Mouse (Mus musculus) limb, embryonic 15.5 days (tissue): Measurements from ENCODE around the gene Tmem150a. TPM values are rescaled to one million over a fixed set of nuclear protein-coding genes. Genes with fewer than 3 reads are reported as not detected.
A peak's percentile ranks its signal among the peaks of the same experiment; 100 is the strongest.

Experiments used
- ATAC-seq: fragments of 200-750 bp; cut with Nextera tagmentation; 2 replicates; pipeline ENCODE4 v1.8.0; 2017; ENCODE audit warnings: low read depth, moderate TSS enrichment; ENCODE audit not compliant: insufficient number of reproducible peaks, low FRiP score, low TSS enrichment
- H3K27ac ChIP-seq: fragments of 300-500 bp; sonication (generic); 2 replicates; pipeline ENCODE4 v1.5.1; 2015; ENCODE audit warnings: moderate library complexity, mild to moderate bottlenecking, inconsistent platforms
- H3K27me3 ChIP-seq: fragments of 300-500 bp; sonication (generic); 2 replicates; pipeline ENCODE4 v1.6.1; 2015; ENCODE audit warnings: inconsistent platforms
- H3K36me3 ChIP-seq: fragments of 300-500 bp; sonication (generic); 2 replicates; pipeline ENCODE4 v1.6.1; 2015; ENCODE audit warnings: inconsistent platforms
- H3K4me1 ChIP-seq: fragments of 300-500 bp; sonication (generic); 2 replicates; pipeline ENCODE4 v1.6.1; 2015; ENCODE audit warnings: inconsistent platforms
- H3K4me2 ChIP-seq: fragments of 300-500 bp; sonication (generic); 2 replicates; pipeline ENCODE4 v1.6.1; 2015; ENCODE audit warnings: mild to moderate bottlenecking, inconsistent platforms
- H3K4me3 ChIP-seq: fragments of 300-500 bp; sonication (generic); 2 replicates; pipeline ENCODE4 v1.5.1; 2015; ENCODE audit warnings: mild to moderate bottlenecking, inconsistent platforms
- H3K9ac ChIP-seq: fragments of 300-500 bp; sonication (generic); 2 replicates; pipeline ENCODE4 v1.6.1; 2015; ENCODE audit warnings: inconsistent platforms
- H3K9me3 ChIP-seq: fragments of 300-500 bp; sonication (generic); 2 replicates; pipeline ENCODE4 v1.6.1; 2016; ENCODE audit warnings: inconsistent platforms
- WGBS: fragments of 180-500 bp; shearing (Covaris S2); methylation state at CpG from one replicate; pipeline ENCODE4 v1.1.7; 2015; 5-methylcytosine and 5-hydroxymethylcytosine counted together
- polyA plus RNA-seq: library from polyadenylated mRNA; unstranded; fragments of >200 nt; fragmentation: Nextera tagmentation; extraction: Ambion mirVana; gene quantifications from 2 replicates; pipeline ENCODE4 v1.2.1, GENCODE M21; 2015

Gene Tmem150a
- polyA plus RNA-seq, 1 experiment from 2014 or later = 12.6 TPM

DNA sequence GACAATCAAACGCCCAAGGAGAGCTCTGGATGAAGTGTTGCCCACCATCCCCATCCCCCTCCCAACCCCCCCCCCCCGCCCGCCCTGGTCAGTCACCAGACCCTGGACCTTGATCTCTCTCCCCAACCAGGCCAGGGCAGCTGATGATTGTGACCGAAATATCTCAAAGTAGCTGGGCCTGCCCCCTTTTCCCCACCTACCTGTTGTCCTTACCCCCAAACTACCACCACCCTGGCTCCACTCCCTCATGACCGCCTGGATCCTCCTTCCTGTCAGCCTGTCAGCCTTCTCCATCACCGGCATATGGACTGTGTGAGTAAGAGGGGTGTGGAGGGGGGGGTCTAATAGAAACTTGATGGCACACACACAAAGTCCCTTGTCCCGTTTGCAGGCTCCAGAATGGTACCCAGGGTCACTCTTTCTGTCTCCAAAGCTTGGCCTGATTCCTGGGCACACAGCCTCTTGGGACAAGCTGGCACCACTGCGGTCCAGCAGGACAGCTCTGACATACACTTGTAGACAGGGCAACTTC lies 820 bp downstream of the Tmem150a start:
- no peak overlapping the region for H3K27ac ChIP-seq

GRCm38 (mm10) chr6:72357164-72358079 lies 2.2 kb downstream of the Tmem150a start:
- Histone ChIP-seq H3K36me3 (peaks cover 28% of the 10 kb centered on the region), H3K27ac (no peak overlapping the region), H3K9ac (no peak overlapping the region), H3K4me2 (no peak overlapping the region), H3K27me3 (no peaks in the 10 kb centered on the region), H3K9me3 (no peaks in the 10 kb centered on the region), H3K4me3 (no peak overlapping the region), H3K4me1 (peaks cover 63% of the 10 kb centered on the region)
- 33% methylated on average over 5 of the region's 5 CpGs for WGBS
- no peak for ATAC-seq

More for the DNA sequence above, 820 bp downstream of the Tmem150a start:
- H3K9ac ChIP-seq = peak overlapping the region; percentile 56
- H3K9me3 ChIP-seq = no peaks in the 10 kb centered on the region
- H3K4me2 ChIP-seq = peak overlapping the region; percentile 94
- ATAC-seq = no peak
- 33% methylated on average over 8 of the region's 8 CpGs for WGBS
- H3K4me1 ChIP-seq = peaks cover 60% of the 10 kb centered on the region
- H3K4me3 ChIP-seq = peak overlapping the region; percentile 65
- H3K27me3 ChIP-seq = no peaks in the 10 kb centered on the region
- peaks cover 30% of the 10 kb centered on the region for H3K36me3 ChIP-seq

DNA sequence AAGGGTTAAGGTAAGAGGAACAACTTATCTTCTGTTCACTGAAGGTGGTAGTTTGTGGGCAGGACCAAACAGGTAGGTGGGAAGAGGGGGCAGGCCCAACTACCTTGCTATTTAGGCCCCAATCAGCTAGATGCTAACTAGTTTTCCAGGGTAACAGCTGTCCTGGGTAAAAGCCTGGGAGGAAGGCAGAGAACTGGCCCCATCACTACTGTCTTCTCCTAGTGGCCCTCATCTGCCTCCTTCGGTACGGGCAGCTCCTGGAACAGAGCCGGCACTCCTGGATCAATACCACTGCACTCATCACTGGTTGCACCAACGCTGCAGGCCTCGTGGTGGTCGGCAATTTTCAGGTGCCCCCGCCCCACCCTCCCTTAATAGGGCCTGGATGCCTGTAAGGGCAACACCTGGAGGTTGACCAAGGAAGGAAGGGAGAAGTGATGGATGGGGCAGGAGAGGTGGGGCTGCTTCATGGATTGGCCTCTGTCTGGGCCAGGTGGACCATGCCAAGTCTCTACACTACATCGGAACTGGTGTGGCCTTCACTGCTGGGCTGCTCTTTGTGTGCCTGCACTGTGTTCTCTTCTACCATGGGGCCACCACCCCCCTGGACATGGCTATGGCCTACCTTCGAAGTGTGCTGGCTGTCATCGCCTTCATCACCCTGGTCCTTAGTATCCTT lies 3.0 kb downstream of the Tmem150a start:
- 85% methylated on average over 10 of the region's 10 CpGs for WGBS
- no peak overlapping the region for H3K4me3 ChIP-seq
- no peak overlapping the region for H3K9ac ChIP-seq
- H3K4me2 ChIP-seq = no peak overlapping the region
- H3K36me3 ChIP-seq = peaks cover 28% of the 10 kb centered on the region
- no peaks in the 10 kb centered on the region for H3K9me3 ChIP-seq
- no peak overlapping the region for H3K27ac ChIP-seq
- ATAC-seq = no peak
- peaks cover 59% of the 10 kb centered on the region for H3K4me1 ChIP-seq
- no peaks in the 10 kb centered on the region for H3K27me3 ChIP-seq

- no peak overlapping the region for H3K27ac ChIP-seq
- WGBS = 57% methylated on average over 2 of the region's 2 CpGs
Observed at GRCm38 (mm10) chr6:72359343-72359742, 4.1 kb downstream of the Tmem150a start.

GRCm38 (mm10) chr6:72359891-72360598 lies 4.8 kb downstream of the Tmem150a start:
- no peak overlapping the region for H3K4me3 ChIP-seq
- H3K9me3 ChIP-seq = no peaks in the 10 kb centered on the region
- no peak for ATAC-seq
- H3K4me1 ChIP-seq = peaks cover 50% of the 10 kb centered on the region
- H3K27ac ChIP-seq = no peak overlapping the region
- no peak overlapping the region for H3K9ac ChIP-seq
- peaks cover 28% of the 10 kb centered on the region for H3K36me3 ChIP-seq
- H3K4me2 ChIP-seq = no peak overlapping the region
- no peaks in the 10 kb centered on the region for H3K27me3 ChIP-seq
- WGBS = 78% methylated on average over 11 of the region's 11 CpGs

More at GRCm38 (mm10) chr6:72359343-72359742, 4.1 kb downstream of the Tmem150a start:
- no peak overlapping the region for H3K4me2 ChIP-seq
- no peaks in the 10 kb centered on the region for H3K27me3 ChIP-seq
- H3K9ac ChIP-seq = no peak overlapping the region
- H3K4me1 ChIP-seq = peaks cover 57% of the 10 kb centered on the region
- no peaks in the 10 kb centered on the region for H3K9me3 ChIP-seq
- H3K4me3 ChIP-seq = no peak overlapping the region
- ATAC-seq = no peak
- H3K36me3 ChIP-seq = peaks cover 28% of the 10 kb centered on the region

- Histone ChIP-seq H3K9ac (no peak overlapping the region), H3K9me3 (no peaks in the 10 kb centered on the region), H3K4me3 (no peak overlapping the region), H3K27ac (no peak overlapping the region), H3K4me2 (no peak overlapping the region), H3K27me3 (no peaks in the 10 kb centered on the region), H3K4me1 (peaks cover 45% of the 10 kb centered on the region), H3K36me3 (peaks cover 28% of the 10 kb centered on the region)
- 81% methylated on average over 7 of the region's 7 CpGs for WGBS
- ATAC-seq = no peak
Observed at GRCm38 (mm10) chr6:72360599-72360935, 5.3 kb downstream of the Tmem150a start.

GRCm38 (mm10) chr6:72361121-72361551 lies 5.9 kb downstream of the Tmem150a start:
- H3K9me3 ChIP-seq = no peaks in the 10 kb centered on the region
- H3K27ac ChIP-seq = no peak overlapping the region
- H3K9ac ChIP-seq = no peak overlapping the region
- peaks cover 39% of the 10 kb centered on the region for H3K4me1 ChIP-seq
- no peaks in the 10 kb centered on the region for H3K27me3 ChIP-seq
- ATAC-seq = no peak
- H3K4me3 ChIP-seq = peak overlapping the region; percentile 59
- H3K4me2 ChIP-seq = peak overlapping the region; percentile 72
- WGBS = 65% methylated on average over 5 of the region's 5 CpGs
- peaks cover 28% of the 10 kb centered on the region for H3K36me3 ChIP-seq

DNA sequence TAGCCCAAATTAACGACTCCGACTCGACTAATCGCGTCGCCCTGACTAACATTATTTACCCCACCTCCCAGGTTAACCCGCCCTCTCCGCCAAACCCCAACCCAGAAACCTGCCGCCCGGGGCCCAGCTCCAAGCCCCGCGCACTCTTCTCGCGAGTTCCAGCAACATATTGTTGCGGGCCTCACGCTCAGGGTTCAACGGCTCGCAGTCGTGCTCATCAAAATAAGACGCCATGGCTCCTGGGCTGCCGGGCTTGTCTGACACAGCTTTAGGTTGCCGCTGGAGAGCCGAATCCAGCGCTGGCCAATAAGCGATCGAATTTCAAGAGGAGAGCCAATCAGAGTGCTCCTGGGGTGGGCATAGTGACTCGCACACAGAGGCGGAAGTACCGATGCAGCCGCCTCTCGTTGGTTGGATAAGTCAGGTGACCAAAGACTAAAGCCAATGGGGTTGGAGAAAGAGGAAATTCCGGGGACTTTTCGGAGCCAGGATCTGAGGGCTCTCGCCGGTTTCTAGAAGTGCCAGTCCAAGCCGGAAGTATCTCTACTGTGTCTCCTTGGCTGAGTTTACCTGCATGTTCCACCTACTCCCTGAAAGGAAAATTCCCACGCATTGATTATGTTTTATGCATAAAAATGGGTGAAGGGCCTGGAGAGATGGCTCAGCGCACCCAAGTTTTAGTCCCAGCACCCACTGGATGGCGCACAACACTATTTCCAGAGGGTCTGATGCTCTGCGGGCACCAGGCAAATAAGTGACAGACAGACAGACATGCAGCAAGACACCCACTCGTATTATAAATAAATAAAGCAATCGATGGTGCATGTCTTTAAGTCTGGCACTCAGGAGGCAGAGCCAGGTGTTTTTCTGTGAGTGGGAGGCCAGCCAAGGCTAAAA lies 7.1 kb downstream of the Tmem150a start:
- peak overlapping the region; percentile 55 for H3K9ac ChIP-seq
- WGBS = under 1% methylated on average over 42 of the region's 42 CpGs
- no peaks in the 10 kb centered on the region for H3K27me3 ChIP-seq
- peak overlapping the region; percentile 59 for H3K4me3 ChIP-seq
- H3K4me2 ChIP-seq = peak overlapping the region; percentile 72
- no peaks in the 10 kb centered on the region for H3K9me3 ChIP-seq
- peaks cover 27% of the 10 kb centered on the region for H3K4me1 ChIP-seq
- H3K27ac ChIP-seq = peak overlapping the region; percentile 84
- peaks cover 28% of the 10 kb centered on the region for H3K36me3 ChIP-seq
- ATAC-seq = peak; percentile 97

DNA sequence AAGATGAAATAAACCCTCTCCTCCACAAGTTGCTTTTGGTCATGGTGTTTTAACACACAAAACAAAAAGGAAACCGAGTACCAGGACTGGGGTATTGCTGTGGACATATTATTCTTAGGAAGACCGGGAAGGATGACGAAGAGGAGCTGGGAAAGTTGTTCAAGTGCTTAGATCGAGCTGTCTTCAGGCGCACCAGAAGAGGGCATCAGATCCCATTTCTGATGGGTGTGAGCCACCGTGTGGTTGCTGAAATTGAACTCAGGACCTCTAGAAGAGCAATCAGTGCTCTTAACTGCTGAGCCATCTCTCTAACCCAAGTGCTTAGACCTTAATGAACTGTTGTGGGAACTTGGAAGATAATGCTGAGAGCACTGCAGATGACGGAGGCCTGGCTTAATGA lies 8.8 kb downstream of the Tmem150a start:
- H3K27me3 ChIP-seq = no peaks in the 10 kb centered on the region
- no peak overlapping the region for H3K27ac ChIP-seq
- no peak overlapping the region for H3K4me2 ChIP-seq
- no peak for ATAC-seq
- H3K9ac ChIP-seq = no peak overlapping the region
- H3K4me3 ChIP-seq = no peak overlapping the region
- H3K36me3 ChIP-seq = peaks cover 13% of the 10 kb centered on the region
- H3K9me3 ChIP-seq = no peaks in the 10 kb centered on the region
- H3K4me1 ChIP-seq = peaks cover 18% of the 10 kb centered on the region; the same call in 1 of the 2 replicates
- whole genome bisulfite sequencing = 48% methylated on average over 7 of the region's 7 CpGs

DNA sequence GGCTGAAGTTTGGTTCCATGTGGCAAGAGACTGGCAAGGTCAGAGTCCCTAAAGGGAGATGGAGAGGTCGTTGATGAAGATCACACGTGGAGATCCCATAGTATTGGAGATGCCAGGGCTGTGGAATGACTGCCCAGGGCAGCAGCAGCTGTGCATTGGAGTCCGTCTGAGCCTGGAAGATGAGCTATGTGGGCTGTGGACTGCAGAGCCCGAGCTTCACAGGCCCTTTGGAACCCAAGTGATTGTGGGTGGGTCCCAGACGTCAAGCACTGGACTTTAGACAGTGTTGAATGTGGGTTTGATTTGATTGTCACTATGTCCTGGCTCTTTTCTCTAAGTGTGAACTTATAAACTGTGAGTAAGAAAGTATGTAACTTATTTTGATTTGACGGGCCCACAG lies 9.7 kb downstream of the Tmem150a start:
- Histone ChIP-seq H3K9ac (no peak overlapping the region), H3K4me2 (no peak overlapping the region), H3K9me3 (no peaks in the 10 kb centered on the region), H3K4me3 (no peak overlapping the region), H3K4me1 (peaks cover 18% of the 10 kb centered on the region; the same call in 1 of the 2 replicates), H3K27me3 (no peaks in the 10 kb centered on the region), H3K36me3 (peaks cover 7% of the 10 kb centered on the region; the same call in 1 of the 2 replicates), H3K27ac (no peak overlapping the region)
- WGBS = 66% methylated on average over 6 of the region's 6 CpGs
- no peak for ATAC-seq

DNA sequence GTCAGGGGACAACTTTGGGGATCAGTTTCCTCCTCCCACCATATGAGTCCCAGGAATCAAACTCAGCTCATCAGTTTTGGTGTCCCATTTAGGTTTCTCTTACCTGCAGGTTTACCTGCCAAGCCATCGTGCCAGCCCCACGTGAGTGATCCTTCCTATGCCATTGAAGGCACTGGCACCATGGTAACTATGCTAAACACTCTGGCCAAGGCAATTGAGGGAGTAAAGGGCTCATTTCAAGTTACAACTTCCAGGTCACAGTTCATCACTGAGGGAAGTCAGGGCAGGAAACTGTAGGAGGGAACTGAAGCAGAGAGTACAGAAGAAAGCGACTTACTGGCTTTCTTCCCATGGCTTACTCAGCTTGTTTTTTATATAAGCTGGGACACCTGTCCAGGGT lies 11.1 kb downstream of the Tmem150a start:
- ATAC-seq = no peak
- Histone ChIP-seq H3K9ac (no peak overlapping the region), H3K9me3 (no peaks in the 10 kb centered on the region), H3K4me1 (peaks cover 15% of the 10 kb centered on the region; the same call in 1 of the 2 replicates), H3K4me2 (no peak overlapping the region), H3K27me3 (no peaks in the 10 kb centered on the region), H3K27ac (no peak overlapping the region), H3K36me3 (no peaks in the 10 kb centered on the region), H3K4me3 (no peak overlapping the region)
- 73% methylated on average over 3 of the region's 3 CpGs for WGBS
